Mouse (Mus musculus) gastrocnemius, postnatal 4 days (tissue): ENCODE data around the gene Rrbp1. TPM values are rescaled to one million over a fixed set of nuclear protein-coding genes. Genes with fewer than 3 reads are reported as not detected.

Experiments
- DNase-seq, 2 experiments: peaks; one replicate each; pipeline ENCODE4 v3.0.0; 2021 to 2022; ENCODE audit warnings: low spot score in 2 of 2, mixed read lengths in 2 of 2
- long read RNA-seq, 2 experiments: library from polyadenylated mRNA; stranded (forward); transcript quantifications; one replicate each; pipeline ENCODE4 v2.0.0; 2021
- total RNA-seq, 2 experiments: library from RNA; stranded (reverse); gene quantifications; 2 replicates each; pipeline ENCODE4 v1.2.3; 2021

Gene Rrbp1
- total RNA-seq: 100 to 1,000 TPM; 270 to 296 TPM
- long read RNA-seq, experiment 1, full-length matches to known transcripts: 4 of 88 reads
- long read RNA-seq, experiment 1, partial matches to known transcripts: 57 of 88 reads
- long read RNA-seq, experiment 1, other reads (novel, unspliced or antisense): 27 of 88 reads
- long read RNA-seq, experiment 2, full-length matches to known transcripts: 8 of 101 reads
- long read RNA-seq, experiment 2, partial matches to known transcripts: 62 of 101 reads
- long read RNA-seq, experiment 2, other reads (novel, unspliced or antisense): 31 of 101 reads

GRCm38 (mm10) chr2:144011080-144011551 lies at the start of gene Rrbp1:
Gene Rrbp1, minus strand, starts transcription at chr2:144011263.
- peak; percentile 97 to 98 for DNase-seq

DNA sequence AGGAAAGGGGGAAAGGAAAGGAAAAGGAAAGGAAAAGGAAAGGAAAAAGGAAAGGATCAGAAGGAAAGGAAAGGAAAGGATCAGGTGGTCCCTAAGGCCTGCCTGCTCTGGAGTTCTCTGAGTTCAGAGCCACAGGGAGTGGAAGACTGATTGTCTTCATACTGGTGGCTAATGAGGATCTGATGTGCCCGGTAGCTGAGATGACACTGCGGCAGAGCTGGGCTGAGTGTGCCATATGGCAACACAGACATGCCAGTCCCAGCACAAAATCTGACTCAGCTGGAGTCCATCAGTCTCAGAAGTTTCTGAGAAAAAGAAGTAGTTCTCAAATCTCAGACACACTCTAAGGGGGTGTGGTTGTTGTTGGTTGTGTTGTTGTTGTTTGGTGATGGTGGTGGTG lies 46.7 kb upstream of the Rrbp1 start:
- DNase-seq: no peak

- DNase-seq: peak; percentile 43 to 69
Observed at GRCm38 (mm10) chr2:144052410-144053065, 41.5 kb upstream of the Rrbp1 start.

DNA sequence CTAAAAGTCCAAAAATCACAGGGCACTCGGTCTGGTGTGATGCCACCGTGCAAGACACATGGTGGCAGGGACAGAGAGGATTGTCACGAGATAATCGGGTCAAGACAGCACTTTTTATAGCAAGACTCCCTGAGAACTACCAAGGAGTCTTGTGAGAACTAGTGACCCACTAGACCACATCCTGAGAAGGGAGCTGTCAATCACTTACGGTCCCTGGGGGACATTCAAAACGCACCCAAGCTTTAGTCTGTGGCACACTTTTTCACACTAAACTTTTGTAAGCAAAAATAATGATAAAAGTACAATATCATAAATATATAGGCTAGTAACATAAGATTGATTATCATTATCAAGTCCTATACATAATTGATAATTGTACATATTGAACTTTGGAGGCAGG lies 39.8 kb upstream of the Rrbp1 start:
- DNase-seq: no peak

- DNase-seq: no peak
Observed at GRCm38 (mm10) chr2:144050146-144050680, 39.1 kb upstream of the Rrbp1 start.

DNA sequence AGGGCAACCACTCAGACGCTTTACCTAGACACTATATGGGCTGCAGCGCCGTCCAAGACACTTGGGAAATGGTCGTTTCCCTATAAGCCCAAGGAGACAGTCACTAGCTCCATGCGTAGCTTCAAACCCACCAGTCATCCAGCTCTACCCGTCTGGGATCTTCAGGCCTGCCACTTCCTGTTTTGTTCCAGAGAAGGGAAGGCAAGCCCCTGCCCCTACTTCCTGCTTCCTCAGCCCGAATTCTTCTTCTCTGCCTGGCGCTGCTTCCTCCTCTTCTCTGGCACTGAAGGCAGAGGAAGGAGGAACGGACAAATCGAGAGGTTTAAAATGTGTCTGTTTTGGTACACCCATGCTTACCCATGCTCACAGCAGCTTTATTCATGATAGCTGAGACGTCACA lies 35.9 kb upstream of the Rrbp1 start:
- DNase-seq: no peak

DNA sequence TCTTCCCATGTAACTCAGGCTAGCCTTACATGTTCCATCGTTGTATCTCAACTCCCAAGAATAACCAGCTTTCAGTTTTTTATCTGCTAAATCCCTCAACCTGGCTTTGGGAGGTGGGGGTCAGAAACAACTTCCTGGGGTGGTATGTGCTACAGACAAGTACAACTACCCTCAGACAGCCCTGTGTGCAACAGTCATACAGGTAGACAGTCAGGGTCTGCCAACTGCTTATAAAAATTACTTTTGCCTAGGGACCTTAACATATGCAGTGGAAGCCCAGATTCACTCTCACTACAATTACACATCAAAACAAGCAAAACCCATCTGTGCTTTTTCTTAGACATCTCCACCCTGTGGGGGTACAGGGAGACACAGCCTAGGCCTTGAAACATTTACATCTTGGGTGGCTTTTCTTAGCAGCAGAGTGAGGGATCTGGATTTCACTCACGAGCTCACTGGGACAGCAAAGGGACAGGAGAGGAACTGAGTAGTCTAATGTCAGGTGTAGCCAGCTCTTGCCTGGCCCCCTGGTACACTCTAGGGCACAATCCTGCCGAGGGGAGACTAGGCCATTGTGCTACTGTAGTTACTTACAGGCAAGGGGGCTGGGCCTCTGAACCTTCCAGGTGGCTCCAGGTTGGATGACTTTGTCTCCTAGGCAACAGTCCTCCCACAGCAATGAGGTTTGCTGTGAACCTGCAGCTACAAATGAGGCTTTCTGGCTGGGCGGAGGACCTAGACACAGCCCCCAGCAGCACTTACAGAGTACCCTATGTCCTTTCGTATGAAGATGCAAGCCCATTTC lies 34.9 kb upstream of the Rrbp1 start:
- no peak for DNase-seq

DNA sequence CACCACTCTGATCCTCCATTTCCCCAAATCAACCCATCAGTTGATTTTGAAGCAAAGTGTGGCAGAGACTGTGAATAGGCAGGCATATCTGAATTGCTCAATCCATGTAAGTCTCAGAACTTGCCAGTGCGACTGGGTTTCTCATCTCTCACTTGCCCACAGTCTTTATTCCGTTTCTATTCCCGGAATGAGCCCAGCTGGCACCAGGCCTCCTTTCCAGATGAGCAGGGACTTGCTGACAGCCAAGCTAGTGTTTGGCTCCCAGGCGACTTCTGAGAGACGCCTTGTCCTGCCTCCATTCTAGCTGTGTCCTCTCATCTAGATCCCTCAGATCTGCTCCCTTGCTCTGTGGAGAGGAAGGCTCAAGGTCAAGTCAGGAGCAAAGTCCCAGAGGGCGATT lies 33.7 kb upstream of the Rrbp1 start:
- DNase-seq: peak in 1 of 2 experiments; percentile 47

- no peak for DNase-seq
Observed at GRCm38 (mm10) chr2:144032664-144033063, 21.6 kb upstream of the Rrbp1 start, which contains the start of gene Banf2. Gene Banf2, plus strand, starts transcription at chr2:144033059.

DNA sequence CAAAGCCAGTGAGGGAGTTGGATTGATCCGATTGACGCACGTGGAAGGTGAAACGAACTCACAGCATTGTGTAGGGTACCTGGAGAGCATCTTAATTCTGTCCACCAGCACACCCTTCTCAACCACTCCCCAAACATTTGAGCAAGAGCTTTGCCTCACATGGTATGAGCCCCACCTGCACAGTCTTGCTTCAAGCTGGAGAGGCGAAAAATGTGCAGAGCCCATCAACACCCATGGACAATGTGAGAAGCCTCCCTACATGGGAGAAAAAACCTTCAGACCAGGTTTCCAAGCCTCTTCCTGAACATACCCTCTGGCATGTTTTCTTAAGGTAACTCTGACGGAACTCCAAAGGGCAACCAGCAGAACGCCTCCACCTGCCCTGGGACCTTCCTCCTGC lies 19.7 kb upstream of the Rrbp1 start:
- DNase-seq: no peak

- no peak for DNase-seq
Observed at GRCm38 (mm10) chr2:144026456-144026855, 15.4 kb upstream of the Rrbp1 start.

- no peak for DNase-seq
Observed at GRCm38 (mm10) chr2:144025361-144025760, 14.3 kb upstream of the Rrbp1 start.

DNA sequence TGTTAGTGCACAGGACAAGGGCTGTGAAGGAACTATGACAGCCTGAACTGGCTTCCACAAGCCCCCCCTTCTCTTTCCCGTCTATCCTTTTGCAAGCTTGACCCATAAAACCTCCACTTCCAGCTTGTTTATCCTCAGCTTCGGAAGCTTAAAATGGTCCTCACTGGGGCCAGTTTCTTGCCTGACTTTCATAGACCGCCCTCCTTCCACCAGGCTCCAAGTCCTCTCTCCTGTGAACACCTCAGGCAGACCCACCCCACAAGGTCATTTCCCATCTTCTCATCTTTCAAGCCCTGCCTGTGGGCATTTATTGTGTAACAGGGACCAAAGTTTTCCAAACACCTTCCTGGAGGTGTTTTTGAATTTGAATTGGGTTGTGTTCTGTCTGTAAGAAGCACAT lies 11.4 kb upstream of the Rrbp1 start:
- no peak for DNase-seq

- DNase-seq: no peak
Observed at GRCm38 (mm10) chr2:144019971-144020370, 8.9 kb upstream of the Rrbp1 start.

GRCm38 (mm10) chr2:144015861-144016260 lies 4.8 kb upstream of the Rrbp1 start:
- no peak for DNase-seq

- DNase-seq: no peak
Observed at GRCm38 (mm10) chr2:144014481-144014880, 3.4 kb upstream of the Rrbp1 start.

DNA sequence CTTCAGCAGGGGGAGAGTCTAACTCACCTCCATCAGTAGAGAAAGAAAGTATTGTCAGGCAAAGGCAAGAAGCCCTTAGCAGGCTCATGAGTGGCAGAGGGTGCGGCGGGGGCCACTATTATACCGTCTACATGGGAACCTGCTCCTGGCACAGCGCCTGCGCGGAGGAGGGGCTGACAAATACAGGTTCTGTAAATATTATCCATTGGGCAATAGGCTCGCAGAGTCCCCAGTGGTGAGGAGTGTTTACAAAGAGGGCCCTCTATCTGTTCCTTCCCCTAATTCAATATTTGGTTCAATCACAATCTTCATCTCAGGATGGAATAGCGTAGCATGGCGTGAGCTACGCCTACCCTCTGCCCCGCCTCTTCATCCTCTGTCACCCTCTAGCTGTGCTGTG lies 3.0 kb upstream of the Rrbp1 start:
- DNase-seq: no peak

GRCm38 (mm10) chr2:144010282-144011044 lies 600 bp downstream of the Rrbp1 start:
- peak; percentile 76 to 87 for DNase-seq

DNA sequence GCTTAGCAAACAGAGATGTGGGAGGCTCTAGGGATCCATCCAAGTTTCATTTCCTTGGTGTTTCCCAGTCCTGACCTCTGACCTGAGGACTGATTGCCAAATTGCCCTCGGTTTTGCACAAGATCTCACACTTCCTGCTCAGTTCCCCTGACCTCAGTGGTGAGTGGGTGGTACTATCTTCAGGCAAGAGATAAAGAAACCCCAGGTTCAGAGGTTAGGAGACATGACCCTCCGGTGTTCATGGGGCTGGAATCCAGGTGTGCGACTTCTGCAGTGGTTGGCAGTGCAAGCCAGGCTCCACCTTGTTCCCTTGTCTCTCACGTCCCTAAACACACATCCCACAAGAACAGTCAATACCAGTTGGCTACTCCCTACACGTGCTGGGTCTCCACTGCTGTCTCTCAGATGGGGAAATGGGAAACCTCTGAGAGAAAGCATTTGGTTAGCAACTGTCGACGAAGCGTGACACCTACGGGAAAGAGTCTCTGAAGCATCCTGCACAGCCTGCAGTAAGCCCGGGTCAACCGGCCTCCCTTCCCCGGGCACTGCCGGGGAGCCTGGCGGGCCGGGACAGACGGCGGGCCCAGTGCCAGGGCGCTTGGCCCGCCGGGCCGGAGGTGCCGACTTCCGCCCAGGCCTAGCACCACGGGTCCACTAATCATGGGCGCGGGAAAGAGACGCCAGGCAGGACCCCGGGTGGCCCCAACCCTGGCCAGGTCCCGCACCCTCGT lies 1.3 kb downstream of the Rrbp1 start:
- peak in 1 of 2 experiments; percentile 21 for DNase-seq

- DNase-seq: no peak
Observed at GRCm38 (mm10) chr2:144009081-144009480, 2.0 kb downstream of the Rrbp1 start.
